Mouse (Mus musculus): ENCODE results near the gene Pif1. TPM values are rescaled to one million over a fixed set of nuclear protein-coding genes. Genes with fewer than 3 reads are reported as not detected.

Pif1 gene
- polyA plus RNA-seq, 1 experiment from 2014 or later: 18.4 TPM

GRCm38 (mm10) chr9:65644960-65645359 is 58.0 kb downstream of the Pif1 start:
- H3K27me3 ChIP-seq: no peaks in the 10 kb centered on the region
- no peak for ATAC-seq (ENCODE audit: insufficient number of reproducible peaks, insufficient read depth, low FRiP score, low TSS enrichment, low read depth)
- H3K36me3 ChIP-seq: no peaks in the 10 kb centered on the region
- no peak overlapping the region for H3K4me2 ChIP-seq
- H3K4me3 ChIP-seq: no peak overlapping the region
- WGBS: 88% methylated on average over 4 of the region's 4 CpGs
- peaks cover 18% of the 10 kb centered on the region for H3K4me1 ChIP-seq
- H3K9me3 ChIP-seq: no peaks in the 10 kb centered on the region
- H3K27ac ChIP-seq: no peak overlapping the region
- no peak overlapping the region for H3K9ac ChIP-seq

Other genes with a start within 250 kb of the Pif1 start
- gene Pdcd7, start 241.1 kb upstream of the Pif1 start, polyA plus RNA-seq (2015; fragmentation: Nextera tagmentation; extraction: Ambion mirVana): 10.4 and 10.6 TPM in 2 replicates
- 0.19 and 0.41 TPM in 2 replicates for gene Ubap1l, start 226.1 kb upstream of the Pif1 start, polyA plus RNA-seq (2015; fragmentation: Nextera tagmentation; extraction: Ambion mirVana)
- gene Kbtbd13, start 195.5 kb upstream of the Pif1 start, polyA plus RNA-seq (2015; fragmentation: Nextera tagmentation; extraction: Ambion mirVana): 1.0 and 1.2 TPM in 2 replicates
- 8.7 and 9.0 TPM in 2 replicates for gene Rasl12, start 188.7 kb upstream of the Pif1 start, polyA plus RNA-seq (2015; fragmentation: Nextera tagmentation; extraction: Ambion mirVana)
- gene Slc51b, start 164.2 kb upstream of the Pif1 start, polyA plus RNA-seq (2015; fragmentation: Nextera tagmentation; extraction: Ambion mirVana): 1.1 TPM in 1 of 2 replicates, not detected in the other
- gene Mtfmt, start 151.4 kb upstream of the Pif1 start, polyA plus RNA-seq (2015; fragmentation: Nextera tagmentation; extraction: Ambion mirVana): 24.1 and 28.3 TPM in 2 replicates
- gene Spg21, start 126.2 kb upstream of the Pif1 start, polyA plus RNA-seq (2015; fragmentation: Nextera tagmentation; extraction: Ambion mirVana): 116 and 123 TPM in 2 replicates
- not detected in 2 replicates for gene Ankdd1a, start 67.0 kb upstream of the Pif1 start, polyA plus RNA-seq (2015; fragmentation: Nextera tagmentation; extraction: Ambion mirVana)
- 12.6 TPM in 2 replicates for gene Plekho2, start 7.1 kb upstream of the Pif1 start, polyA plus RNA-seq (2015; fragmentation: Nextera tagmentation; extraction: Ambion mirVana)
- 10.5 and 11.9 TPM in 2 replicates for gene Rbpms2, start 42.5 kb downstream of the Pif1 start, polyA plus RNA-seq (2015; fragmentation: Nextera tagmentation; extraction: Ambion mirVana)
- 295 and 315 TPM in 2 replicates for gene Oaz2, start 80.8 kb downstream of the Pif1 start, polyA plus RNA-seq (2015; fragmentation: Nextera tagmentation; extraction: Ambion mirVana)
- gene Zfp609, start 240.4 kb downstream of the Pif1 start, polyA plus RNA-seq (2015; fragmentation: Nextera tagmentation; extraction: Ambion mirVana): 7.2 and 8.4 TPM in 2 replicates